Mouse (Mus musculus) cerebellum, adult 2 months (tissue): ENCODE measurements around the gene Dmac2. TPM values are rescaled to one million over a fixed set of nuclear protein-coding genes. Genes with fewer than 3 reads are reported as not detected.

Experiments
- DNase-seq, 2 experiments: peaks; one replicate each; pipeline ENCODE4 v3.0.0; 2021
- H3K27ac ChIP-seq: fragments of 200-500 bp; 2 replicates; pipeline ENCODE4 v1.5.1; 2012; ENCODE audit warnings: low read length, control low read depth, inconsistent platforms; ENCODE audit not compliant: insufficient read depth
- H3K27me3 ChIP-seq: fragments of 200-500 bp; 2 replicates; pipeline ENCODE4 v1.6.1; 2012; ENCODE audit warnings: inconsistent platforms, mild to moderate bottlenecking, low read length, moderate library complexity; ENCODE audit not compliant: control insufficient read depth, insufficient read depth
- H3K4me1 ChIP-seq: fragments of 200-500 bp; 2 replicates; pipeline ENCODE4 v1.6.1; 2011; ENCODE audit warnings: low read length; ENCODE audit not compliant: control insufficient read depth, insufficient read depth
- H3K4me3 ChIP-seq: fragments of 200-500 bp; replicated peaks from 2 replicates; pipeline ENCODE3; 2011; ENCODE audit warnings: mild to moderate bottlenecking, low read depth, low read length, control low read depth; ENCODE audit not compliant: insufficient read depth
- CTCF ChIP-seq: fragments of 200-500 bp; IDR thresholded peaks from 2 replicates; pipeline ENCODE4 v1.5.1; 2011; ENCODE audit warnings: low read depth, mild to moderate bottlenecking, control low read depth, low read length, moderate library complexity, borderline replicate concordance; ENCODE audit not compliant: insufficient read depth
- POLR2A ChIP-seq: fragments of 200-500 bp; IDR thresholded peaks from 2 replicates; pipeline ENCODE4 v1.6.1; 2011; ENCODE audit warnings: low read length, control low read depth, borderline replicate concordance; ENCODE audit not compliant: insufficient read depth
- whole genome bisulfite sequencing: fragments of 180-500 bp; shearing (Covaris S2); methylation state at CpG from one replicate; pipeline ENCODE4 v1.1.7; 2018; 5-methylcytosine and 5-hydroxymethylcytosine counted together
- polyA plus RNA-seq: library from polyadenylated mRNA; depleted of rRNA; stranded (reverse); fragments of >200 nt; gene quantifications from 2 replicates; pipeline ENCODE4 v1.2.3, GENCODE M21; 2012

Gene Dmac2
- polyA plus RNA-seq, 1 experiment: 109 TPM

GRCm38 (mm10) chr7:25628323-25628620 is 9.1 kb downstream of the Dmac2 start:
- no peak for DNase-seq
- H3K4me1 ChIP-seq: peaks cover 36% of the 10 kb centered on the region
- H3K4me3 ChIP-seq: no peak overlapping the region
- no peak overlapping the region for H3K27ac ChIP-seq
- no peak for TF ChIP-seq CTCF
- no peak for TF ChIP-seq POLR2A
- 43% methylated on average over 8 of the region's 8 CpGs for WGBS
- H3K27me3 ChIP-seq: no peaks in the 10 kb centered on the region

- no peaks in the 10 kb centered on the region for H3K27me3 ChIP-seq
- peaks cover 17% of the 10 kb centered on the region for H3K4me1 ChIP-seq
- no peak for DNase-seq
- WGBS: 77% methylated on average over 5 of the region's 5 CpGs
- no peak overlapping the region for H3K4me3 ChIP-seq
- TF ChIP-seq POLR2A: no peak
- no peak for TF ChIP-seq CTCF
- H3K27ac ChIP-seq: no peak overlapping the region
Observed at GRCm38 (mm10) chr7:25632679-25633078, 13.5 kb downstream of the Dmac2 start.

GRCm38 (mm10) chr7:25636373-25636772 is 17.2 kb downstream of the Dmac2 start:
- DNase-seq: no peak
- Histone ChIP-seq H3K4me1 (peaks cover 36% of the 10 kb centered on the region), H3K4me3 (no peak overlapping the region), H3K27me3 (no peaks in the 10 kb centered on the region), H3K27ac (no peak overlapping the region)
- WGBS: 23% methylated on average over 3 of the region's 3 CpGs
- no peak for TF ChIP-seq POLR2A
- TF ChIP-seq CTCF: no peak

- 79% methylated on average over 5 of the region's 5 CpGs for WGBS
- Histone ChIP-seq H3K4me3 (no peak overlapping the region), H3K27me3 (no peaks in the 10 kb centered on the region), H3K4me1 (peaks cover 36% of the 10 kb centered on the region), H3K27ac (no peak overlapping the region)
- no peak for DNase-seq
- no peak for TF ChIP-seq POLR2A
- TF ChIP-seq CTCF: no peak
Observed at GRCm38 (mm10) chr7:25637099-25637498, 17.9 kb downstream of the Dmac2 start.

GRCm38 (mm10) chr7:25639754-25640153 is 20.5 kb downstream of the Dmac2 start:
- peak; percentile 64 to 85 for DNase-seq
- Histone ChIP-seq H3K27ac (peak overlapping the region; percentile 2; the same call in 1 of the 2 replicates), H3K4me3 (no peak overlapping the region), H3K27me3 (no peaks in the 10 kb centered on the region), H3K4me1 (peaks cover 45% of the 10 kb centered on the region)
- TF ChIP-seq CTCF: no peak
- TF ChIP-seq POLR2A: no peak
- whole genome bisulfite sequencing: 12% methylated on average over 4 of the region's 4 CpGs

GRCm38 (mm10) chr7:25644136-25644535 is 24.9 kb downstream of the Dmac2 start:
- Histone ChIP-seq H3K27me3 (no peaks in the 10 kb centered on the region), H3K4me1 (peaks cover 40% of the 10 kb centered on the region), H3K4me3 (no peak overlapping the region), H3K27ac (no peak overlapping the region)
- WGBS: 49% methylated on average over 10 of the region's 10 CpGs
- no peak for DNase-seq
- TF ChIP-seq POLR2A: no peak

GRCm38 (mm10) chr7:25644631-25645030 is 25.4 kb downstream of the Dmac2 start:
- DNase-seq: no peak
- H3K4me1 ChIP-seq: peaks cover 35% of the 10 kb centered on the region
- WGBS: 53% methylated on average over 4 of the region's 4 CpGs
- H3K27me3 ChIP-seq: no peaks in the 10 kb centered on the region
- no peak overlapping the region for H3K27ac ChIP-seq
- no peak overlapping the region for H3K4me3 ChIP-seq
- TF ChIP-seq POLR2A (no peak), CTCF (no peak)

GRCm38 (mm10) chr7:25645074-25645473 is 25.9 kb downstream of the Dmac2 start:
- Histone ChIP-seq H3K27me3 (no peaks in the 10 kb centered on the region), H3K4me1 (peaks cover 30% of the 10 kb centered on the region), H3K4me3 (no peak overlapping the region), H3K27ac (no peak overlapping the region)
- DNase-seq: peak in 1 of 2 experiments; percentile 33
- no peak for TF ChIP-seq CTCF
- TF ChIP-seq POLR2A: no peak
- WGBS: 12% methylated on average over 14 of the region's 14 CpGs
